Mouse (Mus musculus) cerebellum, adult 8-10 months (tissue): ENCODE data around the gene Mpp2.

Experiments
- DNase-seq: peaks from one replicate; pipeline ENCODE4 v3.0.0; 2022

The Mpp2 gene

DNA sequence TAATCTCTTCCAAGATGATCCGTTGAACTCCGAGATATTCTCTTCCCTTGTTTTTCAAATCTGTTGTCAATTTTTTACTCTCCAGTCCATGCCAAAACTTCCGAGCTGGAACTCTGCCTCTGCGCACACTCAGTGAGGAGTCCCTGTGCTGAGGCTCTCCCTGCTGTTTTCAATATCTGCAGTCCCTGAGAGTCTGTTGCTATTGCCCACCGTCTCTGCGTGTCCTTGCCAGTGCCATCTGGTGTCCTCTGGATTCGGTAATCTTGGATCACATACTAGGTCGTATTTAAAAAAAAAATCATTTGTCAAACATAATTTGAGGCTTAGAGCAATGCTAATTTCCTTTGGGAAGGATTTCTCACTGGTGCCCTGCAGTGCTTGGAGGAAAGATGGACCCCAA lies 53.4 kb downstream of the Mpp2 start:
- DNase-seq = peak; percentile 86

DNA sequence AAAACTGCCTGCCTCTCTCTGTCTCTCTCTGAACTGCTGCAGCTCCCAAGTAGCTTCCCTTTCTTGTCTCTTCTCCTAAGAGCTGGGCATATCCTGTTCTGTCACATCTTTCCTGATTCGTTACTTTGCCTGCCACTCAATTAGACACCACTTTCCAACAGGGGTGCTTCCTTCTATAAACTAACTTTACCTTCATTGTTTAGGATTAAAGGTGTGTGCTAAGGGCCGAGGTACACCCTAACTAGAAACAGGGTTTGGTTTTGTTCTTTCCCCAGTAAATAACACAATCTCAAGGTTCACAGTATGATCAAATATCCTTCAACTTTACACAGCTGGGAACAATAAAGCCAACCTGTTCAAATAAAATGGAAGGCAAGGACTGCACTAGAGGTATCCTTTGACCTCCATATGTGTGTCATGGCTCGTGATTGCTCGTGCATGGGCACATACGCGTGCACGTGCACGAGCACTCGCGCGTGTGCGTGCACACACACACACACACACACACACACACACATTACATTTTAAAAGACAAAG lies 55.2 kb downstream of the Mpp2 start:
- no peak for DNase-seq

DNA sequence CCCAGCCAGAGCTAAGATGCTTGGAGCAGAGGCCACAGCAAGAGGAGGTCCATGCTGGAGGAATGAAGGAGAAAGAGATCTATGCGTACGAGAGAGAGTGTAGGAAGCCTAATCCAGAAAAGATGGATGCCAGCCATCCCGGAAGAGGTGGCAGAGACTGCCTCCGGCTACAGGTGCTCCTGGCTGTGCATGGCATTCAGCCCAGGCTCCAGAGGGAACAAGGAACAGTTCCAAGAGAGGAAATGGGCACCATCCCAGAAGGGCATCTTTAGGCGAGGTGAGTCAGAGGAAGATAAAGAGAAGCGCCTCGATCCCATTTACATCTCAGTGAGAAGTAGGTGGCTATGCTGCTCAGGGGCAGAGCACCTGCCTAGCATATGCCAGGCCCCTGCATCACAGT lies 57.2 kb downstream of the Mpp2 start:
- peak; percentile 99 for DNase-seq

- no peak for DNase-seq
Observed at GRCm38 (mm10) chr11:102029966-102030365, 58.3 kb downstream of the Mpp2 start.

- DNase-seq = peak; percentile 24
Observed at GRCm38 (mm10) chr11:102029304-102029703, 59.0 kb downstream of the Mpp2 start.

DNA sequence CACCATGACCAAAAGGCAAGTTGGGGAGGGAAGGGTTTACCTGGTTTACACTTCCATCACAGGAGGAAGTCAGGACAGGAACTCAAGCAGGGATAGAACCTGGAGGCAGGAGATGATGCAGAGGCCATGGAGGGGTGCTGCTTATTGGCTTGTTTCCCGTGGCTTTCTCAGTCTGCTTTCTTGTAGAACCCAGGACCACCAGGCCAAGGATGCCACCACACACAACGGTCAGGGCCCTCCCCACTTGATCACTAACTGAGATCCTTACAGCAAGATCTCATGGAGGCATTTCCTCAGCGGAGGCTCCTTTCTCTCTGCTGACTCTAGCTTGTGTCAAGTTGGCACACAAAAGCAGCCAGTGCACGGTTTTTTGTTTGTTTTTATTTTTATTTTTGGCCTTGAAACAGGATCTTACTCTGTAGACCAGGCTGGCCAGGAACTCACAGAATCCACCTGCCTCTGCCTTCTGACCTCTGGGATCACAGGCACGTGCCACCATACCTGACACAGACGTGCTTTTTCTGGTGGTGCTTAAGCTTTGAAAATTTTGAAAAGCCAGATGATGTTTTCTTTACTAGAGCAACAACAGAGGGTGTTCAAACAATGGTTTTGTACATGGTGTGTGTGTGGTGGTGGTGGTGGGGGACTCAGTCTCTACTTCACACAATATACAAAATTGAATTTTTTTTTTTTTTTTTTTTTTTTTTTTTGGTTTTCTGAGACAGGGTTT lies 60.1 kb downstream of the Mpp2 start, which contains the start of gene Mpp3:
Mpp3 (minus strand) TSS at position 375 of the 730 bp plus-strand sequence.
- peak; percentile 38 for DNase-seq

- DNase-seq = peak; percentile 57
Observed at GRCm38 (mm10) chr11:102027361-102028017, 60.8 kb downstream of the Mpp2 start.

DNA sequence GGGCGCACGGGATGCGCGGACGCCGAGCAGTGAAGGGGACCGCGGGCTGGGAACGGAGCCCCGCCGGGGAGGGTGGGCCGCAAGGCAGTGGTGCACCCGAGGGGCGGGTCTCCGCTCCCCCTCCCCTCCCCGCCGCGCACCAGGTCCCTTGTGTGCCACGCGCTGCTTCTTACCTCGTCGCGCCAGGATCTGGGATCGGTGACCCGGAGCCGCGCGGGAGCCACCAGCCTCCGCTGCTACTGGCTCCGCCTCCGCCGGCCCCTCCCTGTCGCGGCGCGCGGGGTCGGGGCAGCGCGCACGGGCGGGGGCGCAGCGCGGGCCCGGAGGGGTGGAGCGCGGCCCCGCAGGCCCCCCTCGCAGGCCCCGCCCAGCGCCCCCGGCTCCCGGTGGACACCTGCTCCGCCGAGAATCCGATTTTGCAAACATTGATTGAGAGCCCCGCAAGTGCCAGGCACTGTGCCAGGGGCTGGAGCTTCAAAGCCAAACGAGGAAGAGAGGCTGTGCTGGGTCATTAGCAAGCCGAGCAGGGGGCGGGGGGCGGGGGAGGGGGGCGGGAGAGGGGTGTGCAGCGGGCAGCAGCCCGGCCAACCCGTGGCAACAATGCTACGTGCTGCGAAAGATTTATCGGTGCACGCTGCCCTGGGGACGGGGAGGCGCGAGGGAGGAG lies 61.5 kb downstream of the Mpp2 start:
- peak; percentile 84 for DNase-seq

GRCm38 (mm10) chr11:102025991-102026660 lies 62.2 kb downstream of the Mpp2 start:
- peak; percentile 59 for DNase-seq

GRCm38 (mm10) chr11:102025354-102025753 lies 63.0 kb downstream of the Mpp2 start:
- peak; percentile 51 for DNase-seq

- no peak for DNase-seq
Observed at GRCm38 (mm10) chr11:102024875-102025274, 63.4 kb downstream of the Mpp2 start.

DNA sequence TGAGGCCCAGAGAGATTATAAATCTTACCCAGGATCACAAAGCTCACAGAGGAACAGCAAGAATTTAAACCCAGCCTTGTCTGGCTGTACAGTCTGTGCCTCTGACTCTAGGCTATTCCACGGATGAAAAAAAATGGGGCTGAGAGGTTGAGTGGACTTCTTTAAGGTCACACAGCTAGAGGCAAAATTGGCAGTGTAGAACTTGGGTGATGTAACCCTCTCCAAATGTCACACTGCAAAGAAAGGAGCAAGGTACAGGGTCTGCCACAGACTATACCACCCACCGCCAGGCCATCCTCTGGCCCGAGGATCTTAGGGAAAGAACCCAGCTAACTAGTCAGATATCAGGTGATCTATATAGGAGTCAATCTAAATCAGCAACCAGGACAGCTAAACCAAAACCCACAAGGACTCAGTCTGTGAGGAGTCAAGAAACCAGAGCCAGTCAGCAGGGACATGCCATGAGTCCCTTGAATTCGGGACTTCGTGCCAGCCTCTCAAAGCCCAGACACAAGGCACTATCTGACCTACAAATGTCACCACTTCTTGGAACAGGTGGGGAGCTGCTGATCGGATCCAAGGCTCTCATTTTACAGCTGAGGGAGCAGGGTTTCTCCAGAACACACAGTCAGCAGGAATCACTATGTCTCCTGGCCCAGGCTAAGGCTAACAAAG lies 64.1 kb downstream of the Mpp2 start:
- DNase-seq = peak; percentile 82

GRCm38 (mm10) chr11:102023406-102023805 lies 64.9 kb downstream of the Mpp2 start:
- DNase-seq = no peak

- DNase-seq = peak; percentile 37
Observed at GRCm38 (mm10) chr11:102021196-102021595, 67.1 kb downstream of the Mpp2 start.

GRCm38 (mm10) chr11:102019736-102020135 lies 68.6 kb downstream of the Mpp2 start:
- DNase-seq = no peak

GRCm38 (mm10) chr11:102016136-102016535 lies 72.2 kb downstream of the Mpp2 start:
- peak; percentile 51 for DNase-seq

DNA sequence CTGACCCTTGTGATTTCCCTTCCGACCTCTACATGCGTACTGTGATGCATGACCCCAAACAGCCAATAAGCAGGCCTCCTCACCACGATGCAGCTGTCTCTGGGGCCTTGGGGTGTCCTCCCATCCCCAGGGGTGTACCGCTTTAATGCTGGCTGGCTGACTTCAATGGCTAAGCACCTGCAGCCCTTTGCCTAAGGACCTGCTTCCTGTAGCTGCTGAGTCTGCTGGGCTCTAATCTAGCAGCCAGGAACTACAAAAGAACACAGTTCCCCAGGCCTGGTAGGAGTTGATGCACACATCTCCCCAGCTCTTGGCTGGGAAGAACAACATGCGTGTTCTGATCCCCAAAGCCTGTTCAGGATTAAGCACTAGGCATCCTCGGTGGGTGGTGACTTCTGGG lies 72.8 kb downstream of the Mpp2 start:
- DNase-seq = no peak

GRCm38 (mm10) chr11:102013201-102013600 lies 75.1 kb downstream of the Mpp2 start:
- no peak for DNase-seq

- no peak for DNase-seq
Observed at GRCm38 (mm10) chr11:102011510-102011909, 76.8 kb downstream of the Mpp2 start.

GRCm38 (mm10) chr11:102010140-102010539 lies 78.2 kb downstream of the Mpp2 start:
- DNase-seq = peak; percentile 72

- no peak for DNase-seq
Observed at GRCm38 (mm10) chr11:102008954-102009637, 79.2 kb downstream of the Mpp2 start.

- no peak for DNase-seq
Observed at GRCm38 (mm10) chr11:102008372-102008771, 79.9 kb downstream of the Mpp2 start.
